In genomic region chr8:86895390-86895789, GRCm38 (mm10) we compare ENCODE assay signal across 29 mouse cellular contexts. TPM values are rescaled to one million over a fixed set of nuclear protein-coding genes. Genes with fewer than 3 reads are reported as not detected.
A peak's percentile ranks its signal among the peaks of the same experiment; 100 is the strongest.
DNase-seq lines count a peak whose midpoint lies in the region; TF ChIP-seq lines count a peak whose summit lies in the region.
"Had no signal": no experiment of that assay in that cellular context is flagged by ENCODE, and none has a peak within 500 bp of the region (broad histone marks: within the 10 kb centered on the region; RNA-seq: fewer than 3 reads in every experiment).

No protein-coding gene starts in this region.

- H3K4me3 ChIP-seq in ES-Bruce4 (ENCODE audit: low read depth, low read length): no peak overlapping the region
- H3K4me3 ChIP-seq in MEL (ENCODE audit: control insufficient read depth in 1 of 2, insufficient read depth in 1 of 2, low read depth in 2 of 2, low read length in 2 of 2): no peak overlapping the region
- H3K4me3 ChIP-seq in brown adipose tissue, adult 24 weeks (ENCODE audit: insufficient read depth, low read depth, low read length): no peak overlapping the region
- H3K4me3 ChIP-seq: embryonic facial prominence, embryonic 10.5 days; embryonic facial prominence, embryonic 13.5 days; erythroblast, embryonic 14.5 days; forebrain, embryonic 12.5 days; forebrain, embryonic 15.5 days; heart, adult 2 months; heart, embryonic 10.5 days; heart, embryonic 13.5 days; hindbrain, embryonic 10.5 days had no signal

- H3K9ac ChIP-seq in ES-Bruce4 (ENCODE audit: low read depth, poor library complexity, severe bottlenecking) (no peak overlapping the region), MEL (ENCODE audit: control insufficient read depth, low read depth, low read length, poor library complexity, severe bottlenecking) (no peak overlapping the region)
- H3K9ac ChIP-seq: embryonic facial prominence, embryonic 13.5 days; forebrain, embryonic 12.5 days; forebrain, embryonic 15.5 days; heart, embryonic 13.5 days; hindbrain, embryonic 14.5 days had no signal

- H3K9me3 ChIP-seq in ES-Bruce4 (replicated peaks; ENCODE audit: control insufficient read depth, insufficient read depth, low read length, poor library complexity, severe bottlenecking): no peaks in the 10 kb centered on the region
- H3K9me3 ChIP-seq in MEL (replicated peaks; ENCODE audit: insufficient read depth, low read length): no peaks in the 10 kb centered on the region
- H3K9me3 ChIP-seq: embryonic facial prominence, embryonic 10.5 days; embryonic facial prominence, embryonic 13.5 days; forebrain, embryonic 12.5 days; forebrain, embryonic 15.5 days; heart, embryonic 10.5 days; heart, embryonic 13.5 days; hindbrain, embryonic 10.5 days had no signal

- DNase-seq in 3T3-L1 (ENCODE audit: low read depth, low spot score) (peak; percentile 62), MEL (ENCODE audit: low read depth, low spot score) (peak; percentile 50)
- DNase-seq in cerebellum, adult 8-10 months: no peak
- no peak for DNase-seq in heart, adult 18-20 months
- DNase-seq in kidney, adult 11 months: no peak
- DNase-seq in cerebellum, adult 11 months: no peak
- DNase-seq: adrenal gland, postnatal 10 days; adrenal gland, postnatal 36 days; cerebellum, adult 18-20 months; cerebellum, adult 9-11 months; cerebellum, postnatal 36 days; embryo, embryonic 11 days; gastrocnemius, postnatal 25 days; heart, adult 2 months; heart, postnatal 36 days; kidney, adult 2 months had no signal

- H3K27ac ChIP-seq in ES-Bruce4 (ENCODE audit: insufficient read depth, low read length): peak overlapping the region; percentile 64; the same call in 1 of the 2 replicates
- H3K27ac ChIP-seq in MEL (ENCODE audit: control insufficient read depth, low read depth, low read length): no peak overlapping the region
- peak overlapping the region; percentile 95 for H3K27ac ChIP-seq in brown adipose tissue, adult 24 weeks (replicated peaks; ENCODE audit: low read depth, low read length)
- H3K27ac ChIP-seq: embryonic facial prominence, embryonic 10.5 days; embryonic facial prominence, embryonic 13.5 days; forebrain, embryonic 12.5 days; forebrain, embryonic 15.5 days; heart, embryonic 10.5 days; hindbrain, embryonic 10.5 days; hindbrain, embryonic 14.5 days; hindbrain, postnatal 0 days had no signal

- TF ChIP-seq EP300 in ES-Bruce4 (IDR thresholded peaks at IDR 0.05; ENCODE audit: insufficient read depth, low read depth, low read length) (no peak), MEL (IDR thresholded peaks at IDR 0.05; ENCODE audit: low read depth in 1 of 2, low read length in 2 of 2) (no peak)

- H3K79me2 ChIP-seq in MEL (ENCODE audit: control insufficient read depth, insufficient read depth, low read length, poor library complexity): no peaks in the 10 kb centered on the region

- H3K36me3 ChIP-seq in ES-Bruce4 (ENCODE audit: control insufficient read depth, insufficient read depth, low read length, poor library complexity, severe bottlenecking) (no peaks in the 10 kb centered on the region), MEL (ENCODE audit: control insufficient read depth in 1 of 2, insufficient read depth in 2 of 2, low read length in 2 of 2) (no peaks in the 10 kb centered on the region)
- H3K36me3 ChIP-seq: embryonic facial prominence, embryonic 10.5 days; embryonic facial prominence, embryonic 13.5 days; forebrain, embryonic 12.5 days; forebrain, embryonic 15.5 days; heart, embryonic 10.5 days; heart, embryonic 13.5 days; hindbrain, embryonic 10.5 days had no signal

- H3K4me1 ChIP-seq in ES-Bruce4 (ENCODE audit: control insufficient read depth, insufficient read depth, low read length) (no peaks in the 10 kb centered on the region), MEL (ENCODE audit: control insufficient read depth in 1 of 2, insufficient read depth in 2 of 2, low read length in 2 of 2) (peaks cover 0 to 7% of the 10 kb centered on the region in 2 experiments; a peak in 2 of 4 replicates)
- H3K4me1 ChIP-seq in brown adipose tissue, adult 24 weeks (ENCODE audit: control insufficient read depth, insufficient read depth, insufficient read length, low read length): peaks cover 17% of the 10 kb centered on the region; the same call in 1 of the 2 replicates
- H3K4me1 ChIP-seq: embryonic facial prominence, embryonic 13.5 days; forebrain, embryonic 12.5 days; forebrain, embryonic 15.5 days had no signal

- H3K27me3 ChIP-seq in ES-Bruce4 (ENCODE audit: control insufficient read depth, insufficient read depth, low read length, poor library complexity, severe bottlenecking) (no peaks in the 10 kb centered on the region), MEL (ENCODE audit: control insufficient read depth in 1 of 2, insufficient read depth in 2 of 2, low read length in 2 of 2) (no peaks in the 10 kb centered on the region)
- H3K27me3 ChIP-seq: embryonic facial prominence, embryonic 13.5 days; forebrain, embryonic 15.5 days; heart, embryonic 13.5 days; Patski had no signal

- TF ChIP-seq POLR2A in ES-Bruce4 (IDR thresholded peaks at IDR 0.05; ENCODE audit: insufficient read depth, low read length) (no peak), MEL (IDR thresholded peaks at IDR 0.05; ENCODE audit: control insufficient read depth in 1 of 2, insufficient read depth in 1 of 2, low read depth in 1 of 2, low read length in 2 of 2, poor library complexity in 1 of 2) (no peak)

- TF ChIP-seq CTCF in ES-Bruce4 (IDR thresholded peaks at IDR 0.05; ENCODE audit: low read depth, low read length) (no peak), MEL (IDR thresholded peaks at IDR 0.05 in 2 of 3, conservative IDR thresholded peaks at IDR 0.05 in 1 of 3; ENCODE audit: control insufficient read depth in 1 of 3, insufficient read depth in 1 of 3, low read depth in 2 of 3, low read length in 3 of 3, poor library complexity in 1 of 3, severe bottlenecking in 1 of 3) (no peak)

- no peak for TF ChIP-seq RAD21 in MEL (IDR thresholded peaks at IDR 0.05; ENCODE audit: low read depth, low read length)

TF ChIP-seq in MEL, 35 proteins besides CTCF, POLR2A, EP300 and RAD21:
- no peak for TF ChIP-seq TAL1 (IDR thresholded peaks at IDR 0.05; ENCODE audit: low read length)
- no peak for TF ChIP-seq KAT2A (conservative IDR thresholded peaks at IDR 0.05; ENCODE audit: low read depth, low read length)
- TF ChIP-seq MYC (IDR thresholded peaks at IDR 0.05; ENCODE audit: low read depth, low read length): no peak
- TF ChIP-seq MAZ (IDR thresholded peaks at IDR 0.05; ENCODE audit: low read depth, low read length): no peak
- no peak for TF ChIP-seq GATA1 (IDR thresholded peaks at IDR 0.05; ENCODE audit: low read depth, low read length)
- no peak for TF ChIP-seq NELFE (IDR thresholded peaks at IDR 0.05; ENCODE audit: low read depth, low read length)
- no peak for TF ChIP-seq ZNF384 (IDR thresholded peaks at IDR 0.05; ENCODE audit: low read depth, low read length)
- no peak for TF ChIP-seq HCFC1 (IDR thresholded peaks at IDR 0.05; ENCODE audit: low read depth, low read length)
- TF ChIP-seq ZKSCAN1 (IDR thresholded peaks at IDR 0.05; ENCODE audit: low read depth, low read length): no peak
- TF ChIP-seq ZMIZ1 (IDR thresholded peaks at IDR 0.05; ENCODE audit: low read depth, low read length): no peak
- no peak for TF ChIP-seq USF2 (IDR thresholded peaks at IDR 0.05; ENCODE audit: borderline replicate concordance in 1 of 2, insufficient read depth in 1 of 2, low read depth in 1 of 2, low read length in 2 of 2)
- TF ChIP-seq SIN3A (IDR thresholded peaks at IDR 0.05; ENCODE audit: low read length): no peak
- TF ChIP-seq MXI1 (IDR thresholded peaks at IDR 0.05; ENCODE audit: low read depth, low read length): no peak
- TF ChIP-seq CHD1 (IDR thresholded peaks at IDR 0.05; ENCODE audit: low read depth, low read length): no peak
- TF ChIP-seq POLR2AphosphoS5 (IDR thresholded peaks at IDR 0.05; ENCODE audit: borderline replicate concordance, low read depth, low read length): no peak
- TF ChIP-seq CHD2 (IDR thresholded peaks at IDR 0.05; ENCODE audit: low read length): no peak
- no peak for TF ChIP-seq USF1 (IDR thresholded peaks at IDR 0.05; ENCODE audit: low read depth, low read length)

RNA-seq across cellular contexts. Expression of gene N4bp1, which starts 10.3 kb away (rescaled TPM):
- polyA plus RNA-seq in ES-Bruce4 (2011; ENCODE audit: insufficient read depth, insufficient read length, low read depth, missing spikeins): 80.3 and 81.5 TPM in 2 replicates
- total RNA-seq in MEL (2012; rRNA removed): 13.4 and 14.0 TPM in 2 replicates
- 10 to 100 TPM in 1 of 2 experiments, not detected in 1; 24.0 TPM for polyA plus RNA-seq in MEL (2012; ENCODE audit: insufficient read depth in 1 of 2, insufficient read length in 2 of 2, low read depth in 1 of 2, low replicate concordance in 2 of 2, missing spikeins in 1 of 2)
- 6.3 and 7.4 TPM in 2 replicates for polyA plus RNA-seq in brown adipose tissue, adult 24 weeks (2012; ENCODE audit: insufficient read depth, insufficient read length, missing spikeins)
- total RNA-seq in heart, adult 18-20 months (2021): 10 to 100 TPM; 16.9 to 17.0 TPM

Comparison
In these comparisons a context has a peak if more than half of its experiments do, and no peak if none do; other contexts are left out.
1. DNase-seq: peak in 3T3-L1 (single experiment) and MEL (single experiment); none in cerebellum, adult 8-10 months (single experiment), heart, adult 18-20 months (0 of 2), kidney, adult 11 months (single experiment) and cerebellum, adult 11 months (single experiment).